Mouse (Mus musculus) mature B cell (primary cell): ENCODE results near the gene Glb1l3.
"Not testable (repeated sequence)": the region's sequence is repeated elsewhere in the genome, so short reads cannot be mapped to it uniquely, and the experiment has no call there.

Source experiments
- in situ Hi-C: fragments of 300-500 bp; cut with MboI; formaldehyde crosslinking; loops from 2 replicates; pipeline ENCODE4 v1.14.3; 2019

The Glb1l3 gene

GRCm38 (mm10) chr9:26860751-26861150 is at the start of gene Glb1l3:
Gene Glb1l3 (minus strand): TSS chr9:26860890.
- in situ Hi-C loops = no loop called here

GRCm38 (mm10) chr9:26869856-26870255 is 9.2 kb upstream of the Glb1l3 start:
- in situ Hi-C loops = not testable (repeated sequence)

GRCm38 (mm10) chr9:26831089-26831488 is 29.6 kb downstream of the Glb1l3 start:
- in situ Hi-C loops = no loop called here

DNA sequence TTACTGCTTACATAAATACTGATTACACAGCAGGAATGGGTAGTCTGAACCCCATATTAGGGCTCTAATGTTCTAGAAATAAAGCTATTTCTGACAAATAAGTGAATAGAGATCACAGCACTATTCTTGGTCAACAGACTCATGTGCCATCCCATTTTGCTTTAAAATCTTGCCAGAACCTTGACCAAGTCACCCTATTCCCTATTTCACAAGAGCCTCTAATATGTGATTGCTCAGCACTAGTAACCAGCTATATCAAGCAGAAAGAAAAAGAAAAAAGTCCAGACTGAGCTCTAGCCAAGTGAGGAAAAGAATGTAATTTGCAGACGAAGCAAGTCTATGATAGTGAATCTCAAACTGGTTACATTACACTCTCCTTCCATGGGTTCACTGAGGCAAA is 40.7 kb downstream of the Glb1l3 start:
- in situ Hi-C loops = no loop called here

- in situ Hi-C loops = no loop called here
These were observed 52.0 kb downstream of the Glb1l3 start for GRCm38 (mm10) chr9:26808735-26809134.

GRCm38 (mm10) chr9:26805935-26806666 is 54.6 kb downstream of the Glb1l3 start, which contains the start of gene Glb1l2:
Gene Glb1l2 (minus strand): TSS chr9:26806468.
- in situ Hi-C loops = no loop called here

DNA sequence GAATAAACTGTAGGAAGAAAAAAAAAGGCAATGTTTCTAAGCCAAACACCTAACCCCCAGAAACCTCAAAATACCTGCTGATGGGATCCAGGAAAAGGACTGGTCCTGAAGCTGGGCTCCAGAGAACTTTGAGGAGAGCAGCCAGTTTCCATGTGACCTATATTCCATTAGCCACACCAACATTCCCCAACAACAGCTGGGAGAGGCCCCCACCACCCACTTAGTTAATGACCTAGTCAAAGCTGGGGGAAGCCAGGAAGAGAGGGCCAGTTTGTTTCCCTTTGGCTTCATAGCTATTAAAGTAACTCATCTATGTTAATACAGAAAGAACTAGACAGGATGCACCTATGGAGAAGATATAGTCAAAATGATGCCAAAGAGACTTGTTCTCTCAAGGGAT is 56.4 kb downstream of the Glb1l3 start:
- in situ Hi-C loops = no loop called here

DNA sequence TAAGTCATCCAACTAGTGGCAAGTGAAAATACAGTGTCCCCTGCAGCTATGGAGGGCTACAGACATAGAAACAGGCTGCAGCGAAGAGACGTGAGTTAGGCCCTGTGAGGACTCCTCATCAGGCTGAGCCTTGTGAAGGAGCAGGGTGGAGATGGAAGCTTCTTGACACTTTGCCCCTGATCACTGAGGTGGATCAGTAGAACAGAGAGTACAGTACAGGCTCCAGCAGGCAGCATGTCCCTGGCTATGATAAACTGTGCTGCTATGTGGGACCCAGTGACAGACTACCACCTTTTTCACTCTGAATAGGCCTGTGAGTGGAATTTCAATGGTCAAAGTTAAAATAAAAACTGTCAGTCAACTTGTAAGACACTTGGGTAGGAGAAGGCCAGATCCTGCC is 60.3 kb downstream of the Glb1l3 start:
- in situ Hi-C loops = no loop called here

DNA sequence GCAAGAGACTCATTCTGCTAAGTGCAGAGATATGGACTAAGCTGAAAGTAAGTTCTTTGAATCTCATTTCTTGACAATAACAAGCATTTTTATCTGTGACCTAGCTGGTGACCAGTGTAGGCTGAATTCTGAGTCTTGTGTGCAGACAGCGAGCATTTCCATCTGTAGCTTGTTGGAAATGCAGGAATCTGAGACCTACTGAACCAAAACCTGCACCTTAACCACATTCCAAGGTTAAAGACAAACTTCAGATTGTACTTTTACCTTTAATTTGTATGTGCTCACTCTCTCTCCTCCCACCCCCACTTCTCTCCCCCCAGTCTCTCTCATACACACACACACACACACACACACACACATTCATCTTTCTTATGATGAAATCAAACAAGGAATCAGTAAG is 62.0 kb downstream of the Glb1l3 start:
- in situ Hi-C loops = no loop called here

- in situ Hi-C loops = no loop called here
These were observed 62.5 kb downstream of the Glb1l3 start for GRCm38 (mm10) chr9:26798205-26798604.

GRCm38 (mm10) chr9:26792829-26793228 is 67.9 kb downstream of the Glb1l3 start:
- in situ Hi-C loops = no loop called here

- in situ Hi-C loops = no loop called here
These were observed 77.2 kb downstream of the Glb1l3 start for GRCm38 (mm10) chr9:26783414-26783975.

DNA sequence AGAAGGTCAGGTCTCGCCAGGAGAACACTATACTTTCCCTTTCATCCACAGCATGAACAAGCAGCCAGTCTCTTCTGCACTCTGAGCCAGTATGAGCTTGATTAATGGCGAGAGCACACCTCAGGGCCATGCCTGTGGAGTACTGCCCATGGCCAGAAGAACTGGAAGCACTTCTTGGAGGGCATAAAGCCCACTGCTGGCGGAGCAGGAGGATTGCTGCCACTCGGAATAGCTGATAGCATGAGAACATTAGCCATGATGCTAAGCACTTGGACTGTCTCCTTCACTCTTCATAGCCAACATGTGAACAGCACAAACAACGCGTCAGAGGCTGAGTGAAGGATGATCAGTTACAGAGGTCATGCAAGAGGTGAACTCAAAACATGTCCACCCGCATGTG is 82.3 kb downstream of the Glb1l3 start:
- in situ Hi-C loops = no loop called here

DNA sequence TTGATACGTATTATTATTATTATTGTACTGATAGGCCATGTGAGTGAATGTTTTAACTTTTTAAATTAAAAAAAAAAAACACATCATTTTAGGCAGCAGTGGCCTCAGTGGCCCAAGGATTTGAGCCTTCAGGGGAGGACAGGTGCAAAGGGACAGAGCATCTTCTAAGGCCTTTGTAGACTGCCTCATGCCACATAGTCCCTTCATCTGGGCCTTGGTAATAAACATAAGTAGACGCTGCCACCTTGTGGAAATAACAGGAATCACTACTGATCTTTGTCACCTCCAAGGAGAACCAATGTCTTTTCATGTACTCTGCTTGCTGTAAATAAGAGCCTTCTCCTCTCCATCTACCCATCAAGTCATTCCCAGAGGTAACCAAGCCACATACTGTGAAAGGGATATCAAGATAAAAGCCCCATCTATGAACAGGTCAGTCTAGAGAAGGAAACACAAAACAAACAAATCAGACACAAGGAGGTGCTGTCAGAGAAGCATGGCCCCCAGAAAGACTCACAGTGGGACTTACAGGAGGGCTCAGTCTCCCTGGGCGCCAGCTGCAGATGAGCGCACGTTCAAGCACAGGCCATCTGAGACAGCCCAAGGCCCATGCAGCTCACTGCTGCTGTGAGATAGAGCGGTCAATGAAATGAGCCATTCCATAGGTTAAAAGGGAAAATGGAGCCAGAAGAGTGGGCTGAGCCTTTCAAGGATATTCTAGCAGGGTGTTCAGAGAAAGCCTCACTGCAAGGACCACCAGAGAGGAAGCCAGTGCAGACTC is 84.4 kb downstream of the Glb1l3 start:
- in situ Hi-C loops = no loop called here

DNA sequence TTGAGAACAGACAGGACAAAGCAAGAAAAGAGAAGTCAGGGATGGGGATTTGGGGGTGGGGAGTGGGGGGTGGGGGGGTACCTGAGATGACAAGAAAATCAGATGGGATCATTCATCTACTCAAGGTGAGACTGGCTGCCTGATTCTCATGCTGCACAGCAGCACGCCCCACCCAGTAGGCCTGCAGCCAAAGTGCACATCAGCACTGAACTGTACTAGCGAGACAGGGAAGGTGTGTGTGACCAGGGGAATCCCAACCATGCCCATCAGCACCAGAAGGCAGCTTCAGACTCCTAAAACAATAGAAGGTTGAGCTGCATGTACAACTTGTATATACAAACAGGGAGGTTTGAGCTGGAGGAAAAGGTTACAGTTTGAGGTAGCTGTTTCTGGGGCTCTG is 85.0 kb downstream of the Glb1l3 start:
- in situ Hi-C loops = no loop called here

- in situ Hi-C loops = no loop called here
These were observed 92.5 kb downstream of the Glb1l3 start for GRCm38 (mm10) chr9:26768181-26768580.
